Mouse (Mus musculus) activated CD4-positive, CD25-positive, alpha-beta regulatory T cell, adult 4 months (primary cell): Measurements from ENCODE around the gene Cfi. TPM values are rescaled to one million over a fixed set of nuclear protein-coding genes. Genes with fewer than 3 reads are reported as not detected.

Source experiments
- ATAC-seq: one replicate; pipeline ENCODE4 v1.8.0; 2017
- polyA plus RNA-seq, 2 experiments: library from polyadenylated mRNA; unstranded; fragments of 100-300 nt; shearing (Covaris generic); gene quantifications; one replicate each; pipeline ENCODE4 v1.2.1; 2017

The Cfi gene
- polyA plus RNA-seq, 2 experiments from 2014 or later, result not detected

GRCm38 (mm10) chr3:129878405-129879021, 42.8 kb downstream of the Cfi start, which contains the start of gene Pla2g12a:
Gene Pla2g12a, plus strand, starts transcription at chr3:129878606.
- peak; percentile 82 for ATAC-seq

GRCm38 (mm10) chr3:129879131-129879757, 43.6 kb downstream of the Cfi start:
- no peak for ATAC-seq

- ATAC-seq, result no peak
Measured at GRCm38 (mm10) chr3:129879913-129880312, 44.2 kb downstream of the Cfi start.

- ATAC-seq, result no peak
Measured at GRCm38 (mm10) chr3:129880925-129881593, 45.4 kb downstream of the Cfi start.

- ATAC-seq, result no peak
Measured at GRCm38 (mm10) chr3:129885577-129885976, 49.9 kb downstream of the Cfi start.

- ATAC-seq, result no peak
Measured at GRCm38 (mm10) chr3:129886430-129886829, 50.7 kb downstream of the Cfi start.

- no peak for ATAC-seq
Measured at GRCm38 (mm10) chr3:129887779-129888517, 52.3 kb downstream of the Cfi start.

GRCm38 (mm10) chr3:129892003-129892402, 56.3 kb downstream of the Cfi start:
- ATAC-seq, result no peak

GRCm38 (mm10) chr3:129893143-129893542, 57.5 kb downstream of the Cfi start:
- no peak for ATAC-seq

GRCm38 (mm10) chr3:129896591-129896990, 60.9 kb downstream of the Cfi start:
- ATAC-seq, result no peak

GRCm38 (mm10) chr3:129898886-129899285, 63.2 kb downstream of the Cfi start:
- no peak for ATAC-seq

- peak; percentile 99 for ATAC-seq
Measured at GRCm38 (mm10) chr3:129901271-129901809, 65.7 kb downstream of the Cfi start, which contains the start of gene Casp6. Gene Casp6, plus strand, starts transcription at chr3:129901425.

GRCm38 (mm10) chr3:129903369-129903768, 67.7 kb downstream of the Cfi start:
- ATAC-seq, result no peak

GRCm38 (mm10) chr3:129903866-129904265, 68.2 kb downstream of the Cfi start:
- ATAC-seq, result no peak

- no peak for ATAC-seq
Measured at GRCm38 (mm10) chr3:129904381-129905132, 68.9 kb downstream of the Cfi start.

GRCm38 (mm10) chr3:129912025-129912424, 76.3 kb downstream of the Cfi start:
- no peak for ATAC-seq

- ATAC-seq, result no peak
Measured at GRCm38 (mm10) chr3:129913241-129913640, 77.6 kb downstream of the Cfi start.

GRCm38 (mm10) chr3:129917424-129917823, 81.7 kb downstream of the Cfi start:
- no peak for ATAC-seq

- ATAC-seq, result peak; percentile 70
Measured at GRCm38 (mm10) chr3:129918434-129918833, 82.8 kb downstream of the Cfi start.

GRCm38 (mm10) chr3:129923581-129923980, 87.9 kb downstream of the Cfi start:
- ATAC-seq, result no peak
